Mouse (Mus musculus) cerebellum, adult (tissue): ENCODE measurements around the gene Rgl1.

ENCODE experiments used
- ATAC-seq: cut with Nextera tagmentation; 2 replicates; pipeline ENCODE4 v1.9.2; 2017; ENCODE audit warnings: mild to moderate bottlenecking, moderate library complexity, mixed read lengths; ENCODE audit not compliant: insufficient number of reproducible peaks, low FRiP score, low TSS enrichment

Gene Rgl1

DNA sequence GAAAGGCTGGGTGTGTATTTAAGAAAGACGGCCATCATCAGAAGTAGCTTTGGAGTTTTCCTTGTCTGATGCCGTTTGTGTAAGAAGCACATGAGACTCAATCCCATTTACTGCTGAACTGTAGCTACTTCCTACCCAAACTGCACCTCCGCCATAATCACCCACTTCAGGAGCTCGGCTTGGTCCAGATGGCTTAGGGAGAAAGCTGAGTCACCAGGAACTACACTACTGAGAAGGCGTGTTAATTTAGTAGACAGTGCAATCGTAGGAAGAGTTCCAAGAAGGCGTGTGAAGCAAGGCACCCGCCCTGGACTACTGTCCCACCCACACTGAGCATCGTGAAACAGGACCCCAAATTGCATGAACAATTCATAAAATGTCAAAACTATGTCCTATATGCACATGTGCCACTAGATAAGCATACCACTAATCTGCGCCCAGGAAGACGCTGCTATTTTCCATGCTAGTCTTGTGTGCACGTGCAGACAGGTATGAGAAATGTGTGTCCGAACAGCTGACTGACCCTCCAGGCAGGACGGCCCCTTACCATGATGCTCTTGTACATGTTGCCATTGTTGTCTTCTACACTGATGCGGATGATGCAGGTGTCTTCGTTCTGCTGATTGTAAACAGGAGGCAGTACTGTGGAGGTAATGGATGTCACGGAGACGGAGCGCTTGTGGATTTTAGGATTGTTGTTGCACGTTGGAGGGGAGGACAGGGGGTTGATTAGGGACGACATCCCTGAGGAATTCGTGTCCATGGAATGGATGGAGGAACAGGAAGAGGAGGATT is 241.9 kb downstream of the Rgl1 start:
- no peak for ATAC-seq

DNA sequence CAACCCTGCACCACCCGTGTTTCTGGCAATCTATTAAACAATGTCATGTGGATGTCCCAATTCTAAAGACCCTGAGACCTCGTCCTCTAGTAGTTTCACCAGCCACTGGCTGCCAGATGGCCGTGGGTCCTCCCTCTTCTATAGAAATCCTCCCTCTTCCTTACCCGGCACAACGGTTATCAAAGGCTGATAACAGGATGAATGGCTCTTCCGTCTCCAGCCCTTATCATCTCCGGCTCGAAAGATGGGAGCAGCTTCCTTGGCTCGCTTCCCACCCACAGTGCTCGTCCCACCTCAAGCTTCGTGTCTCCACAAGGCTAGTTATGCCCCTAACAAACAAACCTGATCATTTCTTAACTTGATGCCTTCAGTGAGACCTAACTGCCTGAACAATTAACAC is 242.9 kb downstream of the Rgl1 start:
- no peak for ATAC-seq

DNA sequence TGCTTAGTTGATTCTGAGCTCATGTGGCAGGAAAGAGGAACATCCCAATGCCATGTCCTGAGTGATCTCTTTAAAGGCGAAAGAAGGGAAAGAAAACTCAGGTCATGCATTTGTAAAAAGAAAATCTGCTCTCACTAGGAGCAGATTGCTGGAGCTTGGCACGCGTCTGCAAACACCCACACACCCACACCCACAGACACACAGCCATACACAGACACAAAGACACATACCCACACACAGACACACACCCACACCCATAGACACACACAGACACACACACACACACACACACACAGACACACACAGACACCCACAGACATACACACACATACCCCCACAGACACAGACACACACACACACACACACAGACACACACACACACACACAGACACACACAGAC is 243.9 kb downstream of the Rgl1 start:
- ATAC-seq = no peak

DNA sequence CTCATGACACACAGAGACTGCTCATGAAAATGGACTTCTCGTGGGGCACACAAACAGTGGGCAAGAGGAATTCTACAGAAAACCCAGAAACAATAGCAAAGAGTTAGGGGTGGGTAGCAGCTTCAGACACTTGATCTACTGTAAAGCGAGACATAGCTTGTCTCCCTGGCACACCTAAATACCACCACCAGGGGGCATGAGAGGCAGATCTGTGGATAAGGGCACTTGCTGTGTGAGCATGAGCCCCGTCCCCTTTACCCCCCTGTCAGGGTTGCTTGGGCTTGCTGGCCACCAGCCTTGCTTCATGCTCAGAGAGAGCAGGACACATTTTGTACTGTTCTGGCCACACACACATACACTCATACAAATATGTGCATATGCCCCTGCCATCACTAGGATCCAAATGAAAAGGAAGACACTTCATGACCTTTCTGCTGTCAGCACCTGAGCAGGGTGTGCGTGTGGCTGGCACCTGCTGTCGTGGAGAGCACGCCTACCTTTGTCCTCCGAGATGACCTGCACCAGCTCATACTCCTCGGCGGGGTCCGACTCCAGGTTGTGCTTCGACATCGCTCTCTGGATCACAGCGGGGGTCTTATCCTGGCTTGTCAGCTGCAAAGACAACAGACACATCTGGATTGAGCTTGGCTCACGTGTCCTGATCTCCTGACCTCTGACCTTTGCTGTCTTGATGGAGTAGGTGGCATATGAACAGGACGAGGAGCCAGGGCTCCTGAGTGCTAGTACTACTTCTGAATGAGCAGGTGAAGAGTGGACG is 245.2 kb downstream of the Rgl1 start:
- no peak for ATAC-seq

DNA sequence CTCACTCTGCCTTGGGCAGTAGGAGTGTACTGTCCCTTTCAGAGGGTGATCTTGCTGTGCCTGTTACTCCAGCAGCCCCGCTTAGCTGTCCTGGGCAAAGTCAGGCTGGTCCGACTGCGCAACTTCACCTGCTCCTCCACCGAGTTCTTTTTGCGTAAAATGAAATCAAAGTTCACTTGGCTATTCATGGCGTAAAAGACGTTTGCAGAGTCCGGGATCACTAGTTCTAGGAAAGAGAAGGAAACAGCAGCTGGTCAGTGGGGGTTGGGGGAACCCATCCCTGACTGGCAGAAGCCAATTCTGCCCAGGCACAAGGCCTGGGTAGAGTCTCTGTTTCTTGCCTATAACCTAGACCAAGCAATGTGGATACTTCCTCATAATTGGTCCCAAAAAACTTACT is 247.2 kb downstream of the Rgl1 start:
- ATAC-seq = no peak

DNA sequence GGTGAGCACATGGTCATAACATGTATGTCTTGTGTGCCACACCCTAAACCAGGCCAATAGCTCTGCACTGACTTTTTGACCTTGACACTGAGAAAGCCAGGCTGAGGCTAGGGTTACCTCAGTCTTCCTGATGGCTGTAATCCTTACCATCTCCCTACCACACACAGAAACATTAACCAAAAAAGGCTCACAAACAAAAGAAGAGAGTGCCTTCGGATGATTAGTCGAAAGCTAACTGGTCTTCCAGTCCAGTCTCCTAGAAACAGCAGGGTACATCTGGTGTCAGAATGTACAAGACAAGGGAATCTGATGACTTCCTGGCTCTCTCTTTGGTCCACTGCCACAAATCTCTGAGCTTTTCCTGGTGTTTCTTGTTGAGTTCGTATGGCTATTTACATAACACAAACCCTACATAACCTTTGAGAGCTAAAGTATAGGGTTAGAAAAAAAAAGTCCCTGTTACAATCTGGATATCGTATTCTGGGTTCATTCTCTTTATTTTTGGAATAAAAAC is 249.0 kb downstream of the Rgl1 start:
- ATAC-seq = no peak

DNA sequence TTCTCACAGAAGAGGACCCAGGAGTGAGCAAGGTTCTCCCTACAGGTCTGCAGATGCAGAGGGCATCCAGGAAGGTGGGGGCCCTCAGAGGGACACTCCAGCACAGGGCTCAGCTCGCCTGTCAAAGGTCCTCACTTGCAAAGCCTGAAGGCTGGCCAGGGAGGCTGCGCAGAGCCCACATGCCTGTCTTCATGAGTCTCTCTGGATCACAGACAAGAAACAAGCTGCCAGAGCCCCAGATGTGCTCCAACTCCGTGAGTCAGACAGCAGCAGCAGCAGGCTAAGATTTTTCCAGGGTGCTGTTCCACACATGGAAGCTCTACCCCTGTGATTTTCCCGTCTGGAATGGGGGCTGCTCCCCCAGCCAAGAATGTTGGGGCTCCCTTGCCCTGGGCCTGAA is 251.9 kb downstream of the Rgl1 start:
- no peak for ATAC-seq

DNA sequence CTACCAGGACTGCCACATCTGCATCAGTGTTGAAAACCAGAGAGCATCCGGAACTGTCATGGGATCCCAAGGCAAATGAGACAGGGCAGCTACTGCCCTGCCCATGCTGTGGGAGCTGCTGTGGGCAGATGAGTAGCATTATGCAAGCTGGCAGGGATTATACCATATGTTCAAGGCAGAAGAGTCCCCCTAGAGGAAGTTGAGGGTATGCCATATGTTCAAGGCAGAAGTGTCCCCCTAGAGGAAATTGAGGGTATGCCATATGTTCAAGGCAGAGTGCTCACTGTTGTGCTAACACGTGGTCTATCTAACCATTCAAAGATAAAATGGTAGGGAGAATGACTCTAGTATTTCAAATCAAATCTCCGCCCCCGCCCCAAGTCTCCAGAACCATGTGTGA is 254.9 kb downstream of the Rgl1 start:
- peak; percentile 11; the same call in 1 of the 2 replicates for ATAC-seq

DNA sequence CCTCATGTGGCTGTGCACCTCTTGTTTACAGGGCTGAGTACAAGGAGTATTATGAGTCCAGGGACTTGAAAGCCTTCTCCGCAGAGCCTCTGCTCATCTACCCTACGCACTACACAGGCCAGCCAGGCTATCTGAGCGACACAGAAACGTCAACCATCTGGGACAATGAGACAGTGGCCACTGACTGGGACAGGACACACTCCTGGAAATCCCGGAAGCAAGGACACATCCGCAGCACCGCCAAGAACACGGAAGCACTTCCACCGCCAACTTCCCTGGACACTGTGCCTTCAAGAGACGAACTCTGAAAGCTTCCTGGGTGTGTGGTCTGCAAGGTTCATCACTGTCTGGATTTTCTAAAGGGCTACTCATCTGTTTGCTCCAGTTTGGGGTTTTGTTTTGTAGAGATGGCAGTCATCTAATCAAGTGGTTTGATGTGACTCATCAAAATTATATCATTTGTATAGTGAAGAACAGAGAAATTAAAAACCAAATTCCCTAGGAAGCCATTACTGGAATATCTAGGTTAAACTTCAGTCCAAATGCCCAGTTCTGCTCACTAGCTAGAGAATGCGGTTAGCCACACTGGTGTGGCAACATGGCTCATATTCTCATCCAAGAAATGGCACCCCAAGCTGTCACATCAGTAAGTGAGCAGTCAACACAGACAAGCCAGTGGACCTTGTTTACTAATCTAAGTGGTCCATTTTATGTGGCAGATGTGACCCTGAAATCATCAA is 257.5 kb downstream of the Rgl1 start:
- ATAC-seq = no peak

DNA sequence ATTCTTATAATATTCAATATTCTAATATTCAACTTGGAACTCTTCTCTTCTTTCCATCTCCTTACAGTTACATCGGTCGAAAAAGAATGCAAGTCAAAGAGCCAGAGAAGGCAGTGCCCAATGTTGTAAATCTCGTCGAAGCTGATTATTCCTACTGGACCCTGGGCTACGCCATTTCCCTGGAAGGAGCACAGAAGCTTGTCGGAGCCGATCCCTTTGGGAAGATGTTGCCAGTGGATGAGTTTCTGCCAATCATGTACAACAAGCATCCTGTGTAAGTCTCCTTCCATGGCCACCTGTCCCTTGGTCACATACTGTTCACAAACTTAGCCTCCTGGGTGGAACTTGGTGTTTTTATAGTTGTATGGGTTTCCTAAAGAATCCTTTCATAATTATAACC is 259.4 kb downstream of the Rgl1 start:
- ATAC-seq = no peak

DNA sequence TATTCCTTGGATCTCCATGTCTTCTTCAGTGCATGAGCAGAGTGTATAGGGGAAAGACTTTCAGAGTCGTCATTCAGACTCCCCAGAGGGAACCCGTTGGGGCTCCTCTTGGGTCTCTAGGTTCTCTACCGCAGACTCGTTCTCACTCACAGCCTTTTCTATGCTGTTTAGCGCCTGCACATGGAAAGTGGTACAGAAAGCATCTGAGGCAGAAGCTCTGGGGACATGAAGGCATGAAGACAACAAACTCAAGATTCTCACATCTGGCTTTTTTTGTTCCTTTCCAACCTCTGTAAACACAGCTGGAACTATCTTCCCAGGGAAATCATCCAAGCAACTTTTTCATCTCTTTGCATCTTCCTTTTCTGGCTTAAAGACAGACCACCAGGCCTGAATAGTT is 260.0 kb downstream of the Rgl1 start:
- ATAC-seq = no peak

DNA sequence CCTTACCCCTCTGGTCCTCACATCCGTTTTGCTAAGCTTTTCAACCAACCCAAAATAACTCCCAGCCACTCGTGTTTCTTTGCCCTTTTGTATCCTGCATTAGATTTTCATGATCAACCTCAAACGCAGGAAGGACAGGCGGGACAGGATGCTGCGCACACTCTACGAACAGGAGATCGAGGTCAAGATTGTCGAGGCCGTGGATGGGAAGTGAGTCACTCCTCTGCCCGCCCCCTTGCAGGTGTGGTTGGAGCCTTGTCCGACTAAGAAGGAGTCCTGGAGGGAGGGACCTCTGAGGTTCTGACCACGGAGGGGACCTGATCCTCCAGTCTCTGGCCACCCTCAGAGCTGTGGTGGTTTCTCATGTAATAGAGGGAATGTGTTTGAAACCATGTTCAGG is 266.3 kb downstream of the Rgl1 start:
- no peak for ATAC-seq

DNA sequence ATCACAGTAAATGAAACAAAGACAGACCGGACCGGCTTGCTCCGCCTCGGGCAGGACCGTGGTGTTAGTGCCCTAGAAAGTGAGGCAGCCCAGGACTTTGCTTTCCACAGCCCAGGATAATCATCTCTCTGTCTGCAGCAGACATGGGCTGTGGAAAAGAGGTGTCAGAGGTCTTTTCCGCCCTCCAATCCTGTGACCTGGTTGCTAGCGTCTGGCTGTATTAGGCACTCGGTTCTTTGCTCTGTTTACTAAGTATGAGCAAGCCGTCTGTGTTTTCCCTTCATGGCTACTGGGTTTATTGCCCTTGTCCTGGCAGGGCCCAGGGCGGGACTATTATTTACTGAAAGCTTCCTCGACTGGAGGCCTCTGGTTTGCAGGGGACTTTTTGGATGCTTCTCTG is 268.6 kb downstream of the Rgl1 start:
- ATAC-seq = no peak

DNA sequence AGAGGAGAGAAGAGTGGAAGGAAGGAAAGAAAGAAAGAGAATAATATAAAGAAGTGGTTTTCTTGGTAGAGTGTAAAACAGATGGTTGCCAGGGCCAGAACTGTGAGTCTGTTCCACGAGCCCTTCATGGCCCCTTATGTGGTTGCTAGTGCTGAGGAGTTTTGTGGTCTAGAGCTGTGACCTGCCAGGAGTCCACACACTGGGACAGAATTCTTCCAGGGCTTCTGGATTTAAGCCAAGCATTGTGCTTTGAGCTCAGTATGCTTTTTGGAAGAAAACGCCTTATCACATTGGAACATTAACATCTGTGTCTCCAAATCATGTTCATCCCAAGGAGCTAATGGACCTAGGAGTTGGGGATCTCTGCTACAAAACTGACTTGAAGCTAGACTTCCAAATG is 269.3 kb downstream of the Rgl1 start:
- no peak for ATAC-seq

DNA sequence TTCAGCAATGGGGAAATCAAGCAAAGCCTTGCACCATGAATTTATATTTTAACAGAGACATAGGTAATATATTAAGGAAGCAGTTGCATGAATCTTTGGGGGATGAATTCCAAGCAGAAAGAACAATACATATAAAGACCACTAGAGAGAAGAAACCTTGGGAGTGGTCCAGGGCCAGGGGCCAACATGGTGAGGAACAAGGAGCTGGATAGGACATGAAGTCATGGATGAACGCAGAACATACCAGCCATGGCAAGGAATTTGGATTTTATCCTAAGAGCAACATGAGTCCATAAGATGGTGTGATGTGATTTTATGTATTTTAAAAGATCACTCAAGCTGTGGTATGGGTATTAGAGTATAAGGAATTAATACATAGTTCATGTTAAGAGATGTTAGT is 273.9 kb downstream of the Rgl1 start:
- no peak for ATAC-seq

DNA sequence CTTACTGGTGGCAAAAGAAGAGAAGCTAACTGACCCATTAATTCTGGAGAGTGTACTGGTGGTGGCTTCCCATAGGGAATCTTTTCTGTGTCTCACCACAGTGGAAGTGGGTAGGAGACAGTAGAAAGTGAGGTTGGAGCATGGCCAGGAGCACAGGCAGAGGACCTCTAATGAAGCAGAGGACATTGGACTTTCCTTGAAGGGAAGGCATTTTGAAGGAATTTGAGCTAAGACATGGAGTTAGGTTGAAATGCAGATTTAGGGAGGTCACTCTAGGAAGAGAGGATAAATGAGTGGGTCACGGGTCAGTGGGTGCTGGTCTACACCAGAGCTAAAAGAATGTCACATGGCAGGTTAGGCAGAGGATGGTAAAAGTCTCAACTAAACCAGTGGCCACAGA is 275.3 kb downstream of the Rgl1 start:
- no peak for ATAC-seq

DNA sequence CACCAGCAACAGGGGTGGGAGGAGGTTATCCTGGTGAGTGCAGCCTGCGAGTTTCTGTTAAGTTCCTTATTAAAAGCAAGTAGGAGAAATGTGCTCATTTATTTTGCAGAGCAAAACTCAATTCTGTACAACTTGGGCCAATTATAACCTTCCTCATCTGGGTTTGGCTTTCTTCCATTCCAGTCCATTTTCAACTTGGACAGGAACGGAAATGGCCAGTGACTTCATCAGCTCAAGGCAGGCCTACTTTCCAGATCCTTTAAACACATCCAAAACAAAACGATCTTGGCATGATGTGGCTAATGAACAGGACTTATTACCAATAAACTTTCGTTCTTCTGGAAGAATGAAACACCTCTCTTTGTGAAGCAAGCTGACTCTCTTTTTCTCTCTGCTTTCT is 290.0 kb downstream of the Rgl1 start:
- no peak for ATAC-seq

DNA sequence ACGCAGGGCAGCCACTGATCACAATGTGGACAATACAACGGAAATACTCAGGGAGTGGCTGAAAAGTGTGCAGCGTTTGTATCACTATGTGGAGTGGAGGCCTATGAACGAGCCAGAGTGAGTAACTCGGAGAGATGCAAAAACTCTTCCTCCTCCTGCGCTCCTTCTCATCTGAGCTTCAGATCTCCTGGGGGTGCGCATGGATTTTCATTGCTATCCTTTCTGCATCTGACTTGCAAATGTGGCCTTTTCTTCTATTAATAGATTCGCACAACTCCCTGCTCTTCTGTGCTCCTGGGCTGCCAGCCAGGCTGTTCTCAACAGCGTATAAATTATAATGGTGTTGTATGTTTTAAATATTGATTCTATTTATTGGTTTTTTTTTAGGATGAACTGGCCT is 297.7 kb downstream of the Rgl1 start:
- no peak for ATAC-seq
